Mouse (Mus musculus): Measurements from ENCODE around the gene Cd200.
"Not testable (repeated sequence)": the region's sequence is repeated elsewhere in the genome, so short reads cannot be mapped to it uniquely, and the experiment has no call there.

The Cd200 gene

GRCm38 (mm10) chr16:45408425-45409063 lies at the start of gene Cd200:
Cd200 (minus strand) TSS chr16:45409053.
- peak; percentile 76 for DNase-seq

- DNase-seq, result no peak
Measured at GRCm38 (mm10) chr16:45454762-45455161, 45.9 kb upstream of the Cd200 start.

- no peak for DNase-seq
Measured at GRCm38 (mm10) chr16:45437230-45437739, 28.4 kb upstream of the Cd200 start.

- no peak for DNase-seq
Measured at GRCm38 (mm10) chr16:45435591-45435990, 26.7 kb upstream of the Cd200 start.

GRCm38 (mm10) chr16:45427651-45428050 lies 18.8 kb upstream of the Cd200 start:
- no peak for DNase-seq

- no peak for DNase-seq
Measured at GRCm38 (mm10) chr16:45413497-45413896, 4.6 kb upstream of the Cd200 start.

- DNase-seq, result not testable (repeated sequence)
Measured at GRCm38 (mm10) chr16:45409064-45409446, 202 bp upstream of the Cd200 start.

- DNase-seq, result no peak
Measured at GRCm38 (mm10) chr16:45407645-45408400, 1.0 kb downstream of the Cd200 start.

GRCm38 (mm10) chr16:45407091-45407490 lies 1.8 kb downstream of the Cd200 start:
- no peak for DNase-seq

GRCm38 (mm10) chr16:45402951-45403350 lies 5.9 kb downstream of the Cd200 start:
- DNase-seq, result no peak

GRCm38 (mm10) chr16:45402036-45402435 lies 6.8 kb downstream of the Cd200 start:
- no peak for DNase-seq

GRCm38 (mm10) chr16:45399947-45400555 lies 8.8 kb downstream of the Cd200 start:
- no peak for DNase-seq

GRCm38 (mm10) chr16:45399411-45399810 lies 9.4 kb downstream of the Cd200 start:
- no peak for DNase-seq

- no peak for DNase-seq
Measured at GRCm38 (mm10) chr16:45397440-45397839, 11.4 kb downstream of the Cd200 start.

- no peak for DNase-seq
Measured at GRCm38 (mm10) chr16:45392246-45392645, 16.6 kb downstream of the Cd200 start.

GRCm38 (mm10) chr16:45391680-45392079 lies 17.2 kb downstream of the Cd200 start:
- no peak for DNase-seq

- DNase-seq, result no peak
Measured at GRCm38 (mm10) chr16:45390286-45390956, 18.4 kb downstream of the Cd200 start.

GRCm38 (mm10) chr16:45389833-45390232 lies 19.0 kb downstream of the Cd200 start:
- no peak for DNase-seq

GRCm38 (mm10) chr16:45389041-45389440 lies 19.8 kb downstream of the Cd200 start:
- DNase-seq, result no peak

- DNase-seq, result no peak
Measured at GRCm38 (mm10) chr16:45381811-45382210, 27.0 kb downstream of the Cd200 start.

GRCm38 (mm10) chr16:45378959-45379358 lies 29.9 kb downstream of the Cd200 start:
- no peak for DNase-seq

- no peak for DNase-seq
Measured at GRCm38 (mm10) chr16:45378147-45378943, 30.5 kb downstream of the Cd200 start.
